In genomic region chr16:76191135-76191534, GRCm38 (mm10) we compare ENCODE assay signal across 32 mouse cellular contexts.
"Had no signal": no experiment of that assay in that cellular context is flagged by ENCODE, and none has a peak within 500 bp of the region (broad histone marks: within the 10 kb centered on the region; RNA-seq: fewer than 3 reads in every experiment).

No protein-coding gene starts in this region.

- ATAC-seq: hindbrain, embryonic 16.5 days; hindbrain, postnatal 0 days; inflammation-experienced regulatory T-cells, adult 6 months; intestine, embryonic 15.5 days; intestine, embryonic 16.5 days; intestine, postnatal 0 days had no signal

- DNase-seq: heart, adult 18-20 months; heart, adult 2 months; heart, postnatal 10 days; heart, postnatal 14 days; heart, postnatal 36 days; heart, postnatal 4 days; kidney, adult 11 months; kidney, adult 8-10 months; kidney, adult 9 months; kidney, postnatal 25 days; kidney, postnatal 36 days; kidney, postnatal 4 days; layer of hippocampus, adult 9-11 months; layer of hippocampus, postnatal 36 days had no signal

- H3K9me3 ChIP-seq: heart, embryonic 10.5 days; heart, embryonic 15.5 days; hindbrain, embryonic 10.5 days; hindbrain, embryonic 12.5 days; hindbrain, embryonic 13.5 days; hindbrain, embryonic 15.5 days; intestine, embryonic 15.5 days had no signal

- H3K27ac ChIP-seq: heart, adult 2 months; heart, embryonic 10.5 days; heart, embryonic 13.5 days; heart, embryonic 15.5 days; hindbrain, embryonic 10.5 days; hindbrain, embryonic 12.5 days; hindbrain, embryonic 13.5 days; hindbrain, embryonic 14.5 days; hindbrain, embryonic 15.5 days; hindbrain, postnatal 0 days; intestine, embryonic 15.5 days; layer of hippocampus, adult 2 months; left cerebral cortex, adult 2 months had no signal

- H3K9ac ChIP-seq: heart, embryonic 12.5 days; heart, embryonic 13.5 days; heart, embryonic 15.5 days; hindbrain, embryonic 12.5 days; hindbrain, embryonic 13.5 days; hindbrain, embryonic 14.5 days; hindbrain, embryonic 15.5 days; intestine, embryonic 15.5 days had no signal

- H3K27me3 ChIP-seq: heart, embryonic 12.5 days; heart, embryonic 13.5 days; heart, embryonic 15.5 days; hindbrain, embryonic 12.5 days; hindbrain, embryonic 13.5 days; hindbrain, embryonic 15.5 days; intestine, embryonic 15.5 days had no signal

- H3K36me3 ChIP-seq: heart, embryonic 10.5 days; heart, embryonic 12.5 days; heart, embryonic 13.5 days; heart, embryonic 15.5 days; hindbrain, embryonic 10.5 days; hindbrain, embryonic 12.5 days; hindbrain, embryonic 13.5 days; hindbrain, embryonic 15.5 days; intestine, embryonic 15.5 days had no signal

- H3K4me2 ChIP-seq: heart, embryonic 11.5 days; heart, embryonic 12.5 days; heart, embryonic 13.5 days; heart, embryonic 15.5 days; hindbrain, embryonic 12.5 days; hindbrain, embryonic 13.5 days; hindbrain, embryonic 14.5 days; hindbrain, embryonic 15.5 days; intestine, embryonic 15.5 days had no signal

- H3K4me1 ChIP-seq: heart, embryonic 10.5 days; heart, embryonic 12.5 days; heart, embryonic 13.5 days; heart, embryonic 15.5 days; hindbrain, embryonic 10.5 days; hindbrain, embryonic 12.5 days; hindbrain, embryonic 13.5 days; hindbrain, embryonic 15.5 days; intestine, embryonic 15.5 days had no signal

- H3K4me3 ChIP-seq: heart, adult 2 months; heart, embryonic 10.5 days; heart, embryonic 12.5 days; heart, embryonic 13.5 days; heart, embryonic 15.5 days; hindbrain, embryonic 10.5 days; hindbrain, embryonic 12.5 days; hindbrain, embryonic 13.5 days; hindbrain, embryonic 15.5 days; intestine, embryonic 15.5 days; layer of hippocampus, adult 2 months; left cerebral cortex, adult 2 months had no signal
